Mouse (Mus musculus) stomach, postnatal 0 days (tissue): ENCODE results near the gene Slc4a4. TPM values are rescaled to one million over a fixed set of nuclear protein-coding genes. Genes with fewer than 3 reads are reported as not detected.

Experiments used
- ATAC-seq: fragments of 200-750 bp; cut with Nextera tagmentation; 2 replicates; pipeline ENCODE4 v1.8.0; 2017; ENCODE audit not compliant: low FRiP score, low TSS enrichment
- DNase-seq: peaks from one replicate; pipeline ENCODE4 v3.0.0-alpha.2; 2016; ENCODE audit warnings: low spot score
- H3K27ac ChIP-seq: fragments of 300-500 bp; sonication (generic); replicated peaks from 2 replicates; pipeline ENCODE4 v1.5.1; 2014; ENCODE audit warnings: mild to moderate bottlenecking, control low read depth
- H3K27me3 ChIP-seq: fragments of 300-500 bp; sonication (generic); 2 replicates; pipeline ENCODE4 v1.6.1; 2014; ENCODE audit warnings: low read length; ENCODE audit not compliant: control insufficient read depth, insufficient read depth
- H3K36me3 ChIP-seq: fragments of 300-500 bp; sonication (generic); 2 replicates; pipeline ENCODE4 v1.6.1; 2014; ENCODE audit warnings: low read length, mixed read lengths; ENCODE audit not compliant: control insufficient read depth, insufficient read depth
- H3K4me1 ChIP-seq: fragments of 300-500 bp; sonication (generic); replicated peaks from 2 replicates; pipeline ENCODE4 v1.6.1; 2014; ENCODE audit warnings: antibody characterized with exemption; ENCODE audit not compliant: control insufficient read depth, insufficient read depth
- H3K4me2 ChIP-seq: fragments of 300-500 bp; sonication (generic); replicated peaks from 2 replicates; pipeline ENCODE4 v1.6.1; 2014; ENCODE audit warnings: low read depth, mild to moderate bottlenecking, control low read depth, moderate library complexity
- H3K4me3 ChIP-seq: fragments of 300-500 bp; sonication (generic); 2 replicates; pipeline ENCODE4 v1.5.1; 2014; ENCODE audit warnings: low read depth, low read length, control low read depth
- H3K9ac ChIP-seq: fragments of 300-500 bp; sonication (generic); 2 replicates; pipeline ENCODE4 v1.6.1; 2014; ENCODE audit warnings: mild to moderate bottlenecking, low read length, control low read depth, mixed read lengths
- H3K9me3 ChIP-seq: fragments of 300-500 bp; sonication (generic); 2 replicates; pipeline ENCODE4 v1.6.1; 2016; ENCODE audit warnings: low read length; ENCODE audit not compliant: control insufficient read depth
- CTCF ChIP-seq: IDR thresholded peaks from 2 replicates; pipeline ENCODE4 v1.5.1; 2016; ENCODE audit warnings: antibody characterized with exemption, low read depth, mild to moderate bottlenecking, moderate library complexity
- EP300 ChIP-seq: optimal IDR thresholded peaks from 2 replicates; pipeline ENCODE3; 2016; ENCODE audit warnings: antibody characterized with exemption
- WGBS: fragments of 180-500 bp; shearing (Covaris S2); extraction: QIAGEN DNeasy Blood & Tissue Kit; methylation state at CpG from one replicate; pipeline ENCODE4 v1.1.7; 2014; 5-methylcytosine and 5-hydroxymethylcytosine counted together
- polyA plus RNA-seq: library from polyadenylated mRNA; unstranded; fragments of >200 nt; fragmentation: Nextera tagmentation; extraction: Ambion mirVana; gene quantifications from 2 replicates; pipeline ENCODE4 v1.2.1, GENCODE M21; 2015

Gene Slc4a4
- polyA plus RNA-seq, 1 experiment from 2014 or later, result 6.3 TPM

DNA sequence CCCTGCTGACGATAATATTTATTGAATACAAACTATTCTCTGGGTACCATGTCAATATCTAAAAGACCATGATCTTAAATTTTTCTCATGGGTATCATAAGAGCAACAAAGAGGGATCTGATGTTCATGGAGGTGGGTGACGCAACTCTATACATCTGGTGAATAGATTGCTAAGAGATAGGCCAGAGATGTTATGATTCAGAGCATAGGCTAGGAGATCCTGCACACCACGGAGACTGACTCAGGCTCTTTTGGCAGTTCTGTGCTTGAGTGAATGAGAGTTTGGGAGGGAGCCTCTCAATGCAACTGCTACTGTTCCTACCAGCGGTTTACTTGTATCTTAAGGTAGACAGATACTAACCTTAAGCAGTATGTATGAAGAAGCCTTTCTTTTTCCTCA, 79.9 kb downstream of the Slc4a4 start:
- WGBS, result 83% methylated on average over 4 of the region's 4 CpGs
- ATAC-seq, result no peak

DNA sequence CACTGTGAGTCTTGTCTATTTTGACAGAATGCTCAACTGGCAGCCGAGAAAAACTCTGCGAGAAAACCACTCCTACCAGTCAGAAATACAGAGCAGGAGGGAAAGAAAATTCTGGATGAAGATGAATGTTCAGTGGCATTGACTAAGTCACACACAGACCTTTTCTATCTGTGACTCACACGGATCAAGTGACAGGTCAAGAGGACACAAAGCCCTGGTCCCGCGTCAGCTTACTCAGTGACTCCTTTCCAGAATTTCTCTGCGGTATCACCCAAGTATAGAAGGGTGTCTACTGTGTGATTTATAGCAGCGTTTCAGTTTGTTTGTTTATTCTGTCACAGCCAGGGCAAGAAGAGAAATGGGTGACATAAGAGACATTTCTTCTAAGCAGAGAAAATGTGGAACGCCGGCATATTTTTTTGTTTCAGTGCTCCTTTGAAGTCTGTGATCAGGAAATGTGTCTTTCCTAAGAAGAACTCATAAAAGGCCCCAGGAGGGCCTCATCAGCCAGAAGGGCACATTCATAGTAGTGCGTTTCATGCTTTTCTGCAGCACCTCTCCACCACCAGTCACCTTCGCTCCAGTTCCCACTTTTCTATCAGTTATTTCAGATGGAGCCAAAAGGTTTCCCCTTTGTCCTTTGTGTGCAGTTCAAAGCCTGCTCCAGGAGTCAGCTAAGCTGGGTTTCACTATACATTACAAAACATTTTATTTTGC, 82.5 kb downstream of the Slc4a4 start:
- Histone ChIP-seq H3K27me3 (no peaks in the 10 kb centered on the region), H3K4me2 (no peak overlapping the region), H3K9me3 (no peaks in the 10 kb centered on the region), H3K4me3 (no peak overlapping the region), H3K27ac (no peak overlapping the region), H3K4me1 (no peaks in the 10 kb centered on the region), H3K9ac (no peak overlapping the region), H3K36me3 (no peaks in the 10 kb centered on the region)
- WGBS, result 34% methylated on average over 11 of the region's 11 CpGs
- ATAC-seq, result no peak
- DNase-seq, result no peak
- TF ChIP-seq CTCF (no peak), EP300 (no peak)

More for the DNA sequence above, 79.9 kb downstream of the Slc4a4 start:
- TF ChIP-seq EP300, result no peak
- TF ChIP-seq CTCF, result no peak
- Histone ChIP-seq H3K27ac (no peak overlapping the region), H3K4me3 (no peak overlapping the region), H3K36me3 (no peaks in the 10 kb centered on the region), H3K9ac (no peak overlapping the region), H3K27me3 (no peaks in the 10 kb centered on the region), H3K9me3 (no peaks in the 10 kb centered on the region), H3K4me1 (no peaks in the 10 kb centered on the region), H3K4me2 (no peak overlapping the region)
- no peak for DNase-seq

DNA sequence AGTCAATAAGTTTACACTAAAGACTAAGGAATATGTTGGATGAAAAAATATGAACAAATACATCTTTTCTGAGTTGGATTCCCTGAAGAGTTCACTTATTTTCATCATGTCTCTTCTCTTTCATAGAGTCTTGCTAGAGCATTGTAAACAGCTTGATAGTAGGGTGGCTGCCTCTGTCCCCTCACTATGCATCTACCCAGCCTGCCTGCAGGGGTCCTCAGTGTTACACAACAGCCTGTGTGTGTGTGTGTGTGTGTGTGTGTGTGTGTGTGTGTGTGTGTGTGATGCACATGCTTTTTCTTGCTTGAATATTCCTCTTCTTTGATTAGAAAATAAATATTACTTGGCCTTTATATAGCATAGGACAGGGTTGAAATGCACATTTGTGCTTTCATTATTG, 84.9 kb downstream of the Slc4a4 start:
- no peak for DNase-seq
- Histone ChIP-seq H3K9ac (no peak overlapping the region), H3K4me2 (no peak overlapping the region), H3K4me1 (no peaks in the 10 kb centered on the region), H3K9me3 (no peaks in the 10 kb centered on the region), H3K4me3 (no peak overlapping the region), H3K27me3 (no peaks in the 10 kb centered on the region), H3K36me3 (no peaks in the 10 kb centered on the region), H3K27ac (no peak overlapping the region)
- no peak for ATAC-seq
- TF ChIP-seq CTCF, result peak; percentile 41
- TF ChIP-seq EP300, result no peak

DNA sequence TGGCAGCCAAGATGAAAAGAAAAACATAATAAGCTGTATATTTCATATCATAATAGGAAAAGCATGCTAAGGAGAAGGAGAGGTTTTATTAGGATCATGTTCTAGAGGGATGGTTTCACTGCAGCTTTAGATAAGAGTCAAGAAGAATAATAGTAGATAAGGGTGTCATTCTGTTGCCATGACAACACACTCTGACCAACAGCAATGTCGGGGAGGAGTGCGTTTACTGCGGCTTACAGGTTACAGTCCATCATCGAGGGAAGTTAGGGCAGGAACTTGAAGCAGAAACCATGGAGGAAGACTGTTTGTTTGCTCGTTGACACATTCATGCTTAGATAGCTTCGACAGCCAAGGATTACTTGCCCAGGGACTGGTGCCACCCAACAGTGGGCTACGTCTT, 85.7 kb downstream of the Slc4a4 start:
- Histone ChIP-seq H3K36me3 (no peaks in the 10 kb centered on the region), H3K4me1 (no peaks in the 10 kb centered on the region), H3K27ac (no peak overlapping the region), H3K4me3 (no peak overlapping the region), H3K9ac (no peak overlapping the region), H3K4me2 (no peak overlapping the region), H3K27me3 (no peaks in the 10 kb centered on the region), H3K9me3 (no peaks in the 10 kb centered on the region)
- 47% methylated on average over 7 of the region's 7 CpGs for WGBS
- TF ChIP-seq CTCF (no peak), EP300 (no peak)
- DNase-seq, result no peak
- no peak for ATAC-seq

DNA sequence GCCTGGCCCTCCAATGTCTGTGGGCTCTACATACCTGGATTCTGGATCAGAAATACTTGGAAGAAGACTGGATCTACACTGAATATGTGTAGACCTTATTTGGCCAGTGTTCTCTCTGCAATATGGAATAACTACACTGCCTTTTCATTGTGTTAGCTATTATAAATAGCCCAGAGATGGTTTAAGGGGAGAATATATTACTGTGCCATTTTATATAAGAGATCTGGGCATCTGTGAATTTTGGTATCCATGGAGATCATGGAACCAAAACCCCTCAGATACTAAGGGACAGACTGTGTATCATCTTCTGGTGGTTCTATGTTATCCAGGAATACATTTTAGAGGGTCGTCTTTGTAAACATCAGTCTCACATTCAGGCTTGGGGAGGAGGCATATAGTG, 86.5 kb downstream of the Slc4a4 start:
- Histone ChIP-seq H3K27ac (no peak overlapping the region), H3K9ac (no peak overlapping the region), H3K4me3 (no peak overlapping the region), H3K4me1 (no peaks in the 10 kb centered on the region), H3K36me3 (no peaks in the 10 kb centered on the region), H3K4me2 (no peak overlapping the region), H3K27me3 (no peaks in the 10 kb centered on the region), H3K9me3 (no peaks in the 10 kb centered on the region)
- TF ChIP-seq EP300, result no peak
- TF ChIP-seq CTCF, result no peak
- 78% methylated on average over 1 of the region's 1 CpGs for WGBS
- DNase-seq, result no peak
- no peak for ATAC-seq

DNA sequence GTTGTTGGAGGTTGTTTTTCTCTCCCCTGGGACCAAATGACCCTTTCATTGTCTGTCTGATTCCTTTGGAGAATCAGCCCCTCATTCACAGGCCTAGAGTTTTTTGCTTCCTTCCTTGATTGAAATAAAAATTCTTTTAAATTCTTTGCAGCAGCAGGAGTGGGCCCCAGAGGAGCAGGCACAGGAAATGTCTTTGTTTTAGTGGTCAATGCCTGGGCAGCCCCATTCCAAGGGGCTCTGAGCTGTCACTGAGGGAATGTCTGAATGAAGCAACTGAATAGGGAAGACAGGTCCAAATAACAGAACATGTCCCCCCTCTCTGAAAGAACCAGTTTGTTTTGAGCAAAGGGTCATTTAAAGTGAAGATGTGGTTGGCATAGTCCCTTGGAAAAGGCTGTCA, 89.1 kb downstream of the Slc4a4 start:
- Histone ChIP-seq H3K9me3 (no peaks in the 10 kb centered on the region), H3K4me3 (no peak overlapping the region), H3K4me2 (no peak overlapping the region), H3K27ac (no peak overlapping the region), H3K9ac (no peak overlapping the region), H3K36me3 (no peaks in the 10 kb centered on the region), H3K4me1 (no peaks in the 10 kb centered on the region), H3K27me3 (no peaks in the 10 kb centered on the region)
- ATAC-seq, result no peak
- TF ChIP-seq CTCF (no peak), EP300 (no peak)
- DNase-seq, result no peak
